ENCODE assay signal across 8 mouse cellular contexts in the genomic region with DNA sequence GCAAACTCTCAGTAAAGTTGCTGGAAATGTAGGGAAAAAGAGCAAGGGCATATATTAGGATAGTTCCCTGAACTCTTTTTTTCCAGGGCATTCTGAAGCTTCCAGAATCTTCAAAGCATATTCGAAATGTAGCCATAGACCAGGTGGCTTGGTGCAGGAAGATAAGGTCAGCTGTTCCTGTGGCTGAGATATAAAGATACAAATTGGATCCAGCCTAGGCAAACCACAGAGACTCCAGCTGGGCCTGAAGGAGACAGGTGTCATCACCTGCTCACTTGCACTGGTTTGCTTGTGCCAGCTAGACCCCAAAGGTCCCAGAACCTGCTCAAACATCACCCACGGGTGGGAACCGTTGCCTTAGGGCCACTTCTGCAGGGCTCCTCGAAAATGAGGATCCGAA. TPM values are rescaled to one million over a fixed set of nuclear protein-coding genes. Genes with fewer than 3 reads are reported as not detected.
A peak's percentile ranks its signal among the peaks of the same experiment; 100 is the strongest.
DNase-seq lines count a peak whose midpoint lies in the region; ATAC-seq lines count a peak whose summit lies in the region.

No protein-coding gene starts in this region.

- DNase-seq in kidney, adult 18-20 months, result no peak
- no peak for DNase-seq in embryonic facial prominence, embryonic 14.5 days (ENCODE audit: low spot score)
- DNase-seq in urinary bladder, adult 2 months (ENCODE audit: low spot score), result no peak
- no peak for DNase-seq in layer of hippocampus, adult 18-20 months (ENCODE audit: low spot score in 2 of 2)
- DNase-seq in frontal cortex, postnatal 10 days (ENCODE audit: low spot score in 2 of 2), result no peak

- no peak overlapping the region for H3K9ac ChIP-seq in kidney, embryonic 15.5 days
- no peak overlapping the region for H3K9ac ChIP-seq in embryonic facial prominence, embryonic 14.5 days (ENCODE audit: low read depth, low read length)
- H3K9ac ChIP-seq in hindbrain, embryonic 16.5 days (ENCODE audit: low read depth, low read length), result peak overlapping the region; percentile 22; the same call in 1 of the 2 replicates
- no peak overlapping the region for H3K9ac ChIP-seq in midbrain, embryonic 16.5 days (ENCODE audit: low read depth, low read length)

- no peak overlapping the region for H3K27ac ChIP-seq in kidney, embryonic 15.5 days
- H3K27ac ChIP-seq in embryonic facial prominence, embryonic 14.5 days (replicated peaks; ENCODE audit: low read depth, low read length), result no peak overlapping the region
- no peak overlapping the region for H3K27ac ChIP-seq in hindbrain, embryonic 16.5 days (ENCODE audit: low read depth, low read length)
- H3K27ac ChIP-seq in midbrain, embryonic 16.5 days (ENCODE audit: low read length), result no peak overlapping the region

- no peaks in the 10 kb centered on the region for H3K9me3 ChIP-seq in kidney, embryonic 15.5 days (replicated peaks)
- no peaks in the 10 kb centered on the region for H3K9me3 ChIP-seq in embryonic facial prominence, embryonic 14.5 days (ENCODE audit: control insufficient read depth, low read length)
- no peaks in the 10 kb centered on the region for H3K9me3 ChIP-seq in hindbrain, embryonic 16.5 days (ENCODE audit: control insufficient read depth, low read length)
- no peaks in the 10 kb centered on the region for H3K9me3 ChIP-seq in midbrain, embryonic 16.5 days (replicated peaks; ENCODE audit: control insufficient read depth, low read length, poor library complexity, severe bottlenecking)

- peak overlapping the region; percentile 90 for H3K4me3 ChIP-seq in kidney, embryonic 15.5 days (replicated peaks)
- peak overlapping the region; percentile 90 for H3K4me3 ChIP-seq in embryonic facial prominence, embryonic 14.5 days (ENCODE audit: low read depth, low read length)
- H3K4me3 ChIP-seq in hindbrain, embryonic 16.5 days (ENCODE audit: low read length), result peak overlapping the region; percentile 94
- no peak overlapping the region; the same call in 1 of the 2 replicates for H3K4me3 ChIP-seq in midbrain, embryonic 16.5 days (ENCODE audit: low read depth, low read length)

- no peak for ATAC-seq in kidney, embryonic 15.5 days (replicated peaks; ENCODE audit: low FRiP score)
- ATAC-seq in embryonic facial prominence, embryonic 14.5 days (ENCODE audit: low read depth), result no peak
- ATAC-seq in hindbrain, embryonic 16.5 days, result peak; percentile 15
- ATAC-seq in midbrain, embryonic 16.5 days, result peak; percentile 10

- no peaks in the 10 kb centered on the region for H3K36me3 ChIP-seq in kidney, embryonic 15.5 days
- no peaks in the 10 kb centered on the region for H3K36me3 ChIP-seq in embryonic facial prominence, embryonic 14.5 days (ENCODE audit: control insufficient read depth, insufficient read depth, low read length)
- no peaks in the 10 kb centered on the region for H3K36me3 ChIP-seq in hindbrain, embryonic 16.5 days (ENCODE audit: control insufficient read depth, insufficient read depth, low read length)
- H3K36me3 ChIP-seq in midbrain, embryonic 16.5 days (ENCODE audit: control insufficient read depth, insufficient read depth, low read length), result no peaks in the 10 kb centered on the region

- H3K4me1 ChIP-seq in kidney, embryonic 15.5 days, result peaks cover 7% of the 10 kb centered on the region
- H3K4me1 ChIP-seq in embryonic facial prominence, embryonic 14.5 days (ENCODE audit: control insufficient read depth, insufficient read depth, low read length), result peaks cover 11% of the 10 kb centered on the region; the same call in 1 of the 2 replicates
- no peaks in the 10 kb centered on the region for H3K4me1 ChIP-seq in hindbrain, embryonic 16.5 days (ENCODE audit: control insufficient read depth, insufficient read depth, low read depth, low read length)
- H3K4me1 ChIP-seq in midbrain, embryonic 16.5 days (ENCODE audit: control insufficient read depth, insufficient read depth, low read length), result peaks cover 11% of the 10 kb centered on the region

- 83% methylated on average over 5 of the region's 5 CpGs for WGBS in kidney, embryonic 15.5 days
- 64% methylated on average over 5 of the region's 5 CpGs for WGBS in embryonic facial prominence, embryonic 14.5 days
- 89% methylated on average over 5 of the region's 5 CpGs for WGBS in hindbrain, embryonic 16.5 days
- 83% methylated on average over 5 of the region's 5 CpGs for WGBS in midbrain, embryonic 16.5 days

- H3K4me2 ChIP-seq in kidney, embryonic 15.5 days, result peak overlapping the region; percentile 89
- peak overlapping the region; percentile 73; the same call in 1 of the 2 replicates for H3K4me2 ChIP-seq in embryonic facial prominence, embryonic 14.5 days (ENCODE audit: low read depth, low read length)
- H3K4me2 ChIP-seq in hindbrain, embryonic 16.5 days (ENCODE audit: low read length), result peak overlapping the region; percentile 41; the same call in 1 of the 2 replicates
- H3K4me2 ChIP-seq in midbrain, embryonic 16.5 days (ENCODE audit: low read length), result peak overlapping the region; percentile 37; the same call in 1 of the 2 replicates

- no peaks in the 10 kb centered on the region for H3K27me3 ChIP-seq in kidney, embryonic 15.5 days
- no peaks in the 10 kb centered on the region for H3K27me3 ChIP-seq in embryonic facial prominence, embryonic 14.5 days (replicated peaks; ENCODE audit: control insufficient read depth, insufficient read depth, low read length)
- no peaks in the 10 kb centered on the region for H3K27me3 ChIP-seq in hindbrain, embryonic 16.5 days (replicated peaks; ENCODE audit: control insufficient read depth, insufficient read depth, low read length)
- no peaks in the 10 kb centered on the region for H3K27me3 ChIP-seq in midbrain, embryonic 16.5 days (ENCODE audit: control insufficient read depth, insufficient read depth, low read depth, low read length)

RNA-seq across cellular contexts. Expression of a gene that starts 0.5 kb away (rescaled TPM):
- 11.0 and 11.7 TPM in 2 replicates for polyA plus RNA-seq in kidney, embryonic 15.5 days (2015; fragmentation: Nextera tagmentation; extraction: Ambion mirVana)
- polyA plus RNA-seq in embryonic facial prominence, embryonic 14.5 days (2014; fragmentation: Nextera tagmentation; extraction: Ambion mirVana), result 12.2 and 13.9 TPM in 2 replicates
- 40.7 and 42.5 TPM in 2 replicates for polyA plus RNA-seq in hindbrain, embryonic 16.5 days (2015; fragmentation: Nextera tagmentation; extraction: Ambion mirVana)
- 49.6 and 49.7 TPM in 2 replicates for polyA plus RNA-seq in midbrain, embryonic 16.5 days (2015; fragmentation: Nextera tagmentation; extraction: Ambion mirVana)
- polyA plus RNA-seq in urinary bladder, adult 2 months (2012; rRNA removed), result 9.4 and 11.6 TPM in 2 replicates
- 10 to 100 TPM; 35.2 to 35.7 TPM for total RNA-seq in layer of hippocampus, adult 18-20 months (2021)

Comparison
In these comparisons a context has a peak if more than half of its experiments do, and no peak if none do; other contexts are left out.
1. ATAC-seq: peak in hindbrain, embryonic 16.5 days (single experiment) and midbrain, embryonic 16.5 days (single experiment); none in kidney, embryonic 15.5 days (single experiment) and embryonic facial prominence, embryonic 14.5 days (single experiment).
2. H3K4me2 ChIP-seq: peak in every context shown above with its lines; median percentile 89 in kidney, embryonic 15.5 days; 73 in embryonic facial prominence, embryonic 14.5 days; 41 in hindbrain, embryonic 16.5 days; 37 in midbrain, embryonic 16.5 days.